Mouse (Mus musculus) liver, embryonic 13.5 days (tissue): ENCODE data around the gene Slc25a54. TPM values are rescaled to one million over a fixed set of nuclear protein-coding genes. Genes with fewer than 3 reads are reported as not detected.

Experiments used
- ATAC-seq: fragments of 200-750 bp; cut with Nextera tagmentation; 2 replicates; pipeline ENCODE4 v1.8.0; 2017; ENCODE audit warnings: low read depth, mild to moderate bottlenecking, moderate number of reproducible peaks, moderate library complexity
- DNase-seq: peaks from one replicate; pipeline ENCODE4 v3.0.0; 2022
- H3K27ac ChIP-seq: fragments of 300-500 bp; sonication (generic); 2 replicates; pipeline ENCODE4 v1.5.1; 2015; ENCODE audit warnings: moderate library complexity, mild to moderate bottlenecking, inconsistent platforms
- H3K27me3 ChIP-seq: fragments of 300-500 bp; sonication (generic); 2 replicates; pipeline ENCODE4 v1.6.1; 2015; ENCODE audit warnings: mild to moderate bottlenecking, inconsistent platforms
- H3K36me3 ChIP-seq: fragments of 300-500 bp; sonication (generic); 2 replicates; pipeline ENCODE4 v1.6.1; 2015; ENCODE audit warnings: mild to moderate bottlenecking, inconsistent platforms
- H3K4me1 ChIP-seq: fragments of 300-500 bp; sonication (generic); replicated peaks from 2 replicates; pipeline ENCODE4 v1.6.1; 2015; ENCODE audit warnings: inconsistent platforms
- H3K4me2 ChIP-seq: fragments of 300-500 bp; sonication (generic); 2 replicates; pipeline ENCODE4 v1.6.1; 2015; ENCODE audit warnings: inconsistent platforms, mild to moderate bottlenecking, moderate library complexity
- H3K4me3 ChIP-seq: fragments of 300-500 bp; sonication (generic); replicated peaks from 2 replicates; pipeline ENCODE4 v1.5.1; 2015; ENCODE audit warnings: mild to moderate bottlenecking, inconsistent platforms
- H3K9ac ChIP-seq: fragments of 300-500 bp; sonication (generic); 2 replicates; pipeline ENCODE4 v1.6.1; 2015; ENCODE audit warnings: mild to moderate bottlenecking, inconsistent platforms
- H3K9me3 ChIP-seq: fragments of 300-500 bp; sonication (generic); replicated peaks from 2 replicates; pipeline ENCODE4 v1.6.1; 2016; ENCODE audit warnings: inconsistent platforms
- WGBS: fragments of 180-500 bp; shearing (Covaris S2); methylation state at CpG from one replicate; pipeline ENCODE4 v1.1.7; 2015; ENCODE audit not compliant: insufficient replicate concordance; 5-methylcytosine and 5-hydroxymethylcytosine counted together
- polyA plus RNA-seq: library from polyadenylated mRNA; unstranded; fragments of >200 nt; fragmentation: Nextera tagmentation; extraction: Ambion mirVana; gene quantifications from 2 replicates; pipeline ENCODE4 v1.2.1, GENCODE M21; 2015

Gene Slc25a54
- not detected in 2 replicates for polyA plus RNA-seq

DNA sequence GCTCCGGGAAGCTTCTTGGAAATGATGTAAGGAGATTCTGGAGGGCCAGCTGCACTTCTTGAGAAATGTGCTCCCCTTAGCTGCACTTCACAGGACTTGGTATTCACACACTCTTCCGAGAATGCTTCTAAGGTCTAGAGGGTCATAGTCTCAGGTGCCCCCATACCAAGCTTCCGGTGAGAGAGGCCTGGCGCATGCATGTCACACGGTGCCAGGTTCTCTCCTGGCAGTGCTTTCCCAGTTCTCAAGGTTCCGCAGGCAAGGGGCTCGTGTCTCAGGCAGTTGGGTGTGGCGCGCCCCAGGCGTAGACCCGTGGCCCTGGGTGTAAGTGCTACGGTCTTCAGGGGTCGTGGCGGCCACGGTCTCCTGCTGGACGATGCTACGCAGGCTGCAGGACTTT is at the start of gene Slc25a54:
Gene Slc25a54, plus strand, starts transcription at position 301 of the 400 bp plus-strand sequence.
- H3K9me3 ChIP-seq = no peaks in the 10 kb centered on the region
- WGBS = 83% methylated on average over 17 of the region's 17 CpGs
- no peak within 1 kb of the TSS for H3K27ac ChIP-seq
- no peaks in the 10 kb centered on the region for H3K36me3 ChIP-seq
- no peak for DNase-seq
- H3K27me3 ChIP-seq = no peaks in the 10 kb centered on the region
- no peak within 1 kb of the TSS for H3K4me2 ChIP-seq
- H3K4me3 ChIP-seq = no peak within 1 kb of the TSS
- ATAC-seq = no peak
- no peaks in the 10 kb centered on the region for H3K4me1 ChIP-seq
- H3K9ac ChIP-seq = no peak within 1 kb of the TSS

DNA sequence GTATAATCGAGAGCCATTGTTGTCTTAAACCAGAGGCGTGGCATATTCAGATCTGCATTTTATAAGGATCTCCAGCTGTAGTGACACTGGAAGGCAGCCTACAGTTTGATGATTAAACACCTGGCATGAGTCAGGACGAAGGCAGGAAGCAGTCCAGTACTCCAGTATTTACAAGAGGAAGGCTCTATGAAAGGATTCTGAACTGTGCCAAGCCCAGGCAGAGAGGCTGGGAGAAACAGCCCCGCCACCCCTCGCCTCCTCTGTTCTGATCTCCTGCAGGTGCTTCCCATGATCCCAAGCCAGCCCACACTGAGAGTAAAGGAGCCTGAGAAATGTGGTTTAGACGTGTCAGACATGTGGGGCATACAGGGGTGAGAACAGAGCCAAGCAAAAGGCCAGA is 49.5 kb upstream of the Slc25a54 start:
- ATAC-seq (no peak), DNase-seq (no peak)
- Histone ChIP-seq H3K36me3 (no peaks in the 10 kb centered on the region), H3K27me3 (no peaks in the 10 kb centered on the region), H3K4me1 (peaks cover 39% of the 10 kb centered on the region), H3K4me2 (no peak overlapping the region), H3K27ac (no peak overlapping the region), H3K4me3 (no peak overlapping the region), H3K9ac (no peak overlapping the region), H3K9me3 (no peaks in the 10 kb centered on the region)
- WGBS = 54% methylated on average over 6 of the region's 6 CpGs

DNA sequence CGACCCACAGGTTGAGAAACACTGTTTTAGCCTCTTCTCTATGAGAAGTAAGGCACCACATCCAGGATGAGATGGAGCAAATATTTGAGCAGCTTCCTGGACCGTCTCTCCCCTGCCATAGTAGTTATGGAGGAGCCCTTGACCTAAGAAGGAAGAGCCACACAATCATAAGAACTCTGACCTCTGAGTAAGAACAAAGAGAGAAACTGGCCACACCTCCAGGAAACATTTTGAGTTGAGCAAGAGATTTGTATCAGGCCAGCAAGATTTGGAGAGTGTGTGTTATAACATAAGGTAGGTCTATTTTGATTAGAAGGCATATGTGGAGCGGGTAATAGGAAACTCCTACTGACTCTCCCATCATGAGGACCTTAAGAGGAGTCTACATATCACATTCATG is 48.6 kb upstream of the Slc25a54 start:
- Histone ChIP-seq H3K9ac (no peak overlapping the region), H3K27ac (no peak overlapping the region), H3K4me2 (no peak overlapping the region), H3K4me1 (peaks cover 32% of the 10 kb centered on the region), H3K4me3 (no peak overlapping the region), H3K9me3 (no peaks in the 10 kb centered on the region), H3K36me3 (no peaks in the 10 kb centered on the region), H3K27me3 (no peaks in the 10 kb centered on the region)
- ATAC-seq (no peak), DNase-seq (no peak)
- WGBS = 53% methylated on average over 3 of the region's 3 CpGs

GRCm38 (mm10) chr3:109032306-109032705 is 48.0 kb upstream of the Slc25a54 start:
- no peak overlapping the region for H3K27ac ChIP-seq

DNA sequence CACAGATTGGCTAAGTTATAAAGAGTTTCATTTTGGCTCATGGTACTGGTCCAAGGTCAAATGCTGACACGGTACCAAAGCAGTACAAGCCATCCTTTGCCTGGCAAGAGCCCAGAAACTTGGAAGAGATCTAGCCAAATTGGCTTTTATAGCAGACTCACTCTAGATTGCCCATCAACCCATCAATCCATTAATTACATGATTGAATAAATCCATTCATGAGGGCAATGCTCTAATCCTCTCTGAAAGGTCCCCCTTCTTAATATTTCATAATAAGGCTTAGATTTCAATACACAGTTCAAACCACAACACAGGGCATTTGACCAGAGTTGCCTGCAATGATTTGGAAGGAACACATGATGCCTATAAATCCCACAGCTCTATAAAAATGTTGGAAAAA is 45.9 kb upstream of the Slc25a54 start:
- Histone ChIP-seq H3K27me3 (no peaks in the 10 kb centered on the region), H3K27ac (no peak overlapping the region), H3K4me2 (no peak overlapping the region), H3K9me3 (no peaks in the 10 kb centered on the region), H3K4me1 (peaks cover 17% of the 10 kb centered on the region; the same call in 1 of the 2 replicates), H3K4me3 (no peak overlapping the region), H3K9ac (no peak overlapping the region), H3K36me3 (no peaks in the 10 kb centered on the region)
- ATAC-seq (no peak), DNase-seq (no peak)
- 65% methylated on average over 1 of the region's 1 CpGs for WGBS

More at GRCm38 (mm10) chr3:109032306-109032705, 48.0 kb upstream of the Slc25a54 start:
- Histone ChIP-seq H3K9ac (no peak overlapping the region), H3K4me3 (no peak overlapping the region), H3K36me3 (no peaks in the 10 kb centered on the region), H3K4me1 (peaks cover 25% of the 10 kb centered on the region), H3K27me3 (no peaks in the 10 kb centered on the region), H3K4me2 (no peak overlapping the region), H3K9me3 (no peaks in the 10 kb centered on the region)
- ATAC-seq (no peak), DNase-seq (no peak)
- WGBS = 45% methylated on average over 2 of the region's 2 CpGs

DNA sequence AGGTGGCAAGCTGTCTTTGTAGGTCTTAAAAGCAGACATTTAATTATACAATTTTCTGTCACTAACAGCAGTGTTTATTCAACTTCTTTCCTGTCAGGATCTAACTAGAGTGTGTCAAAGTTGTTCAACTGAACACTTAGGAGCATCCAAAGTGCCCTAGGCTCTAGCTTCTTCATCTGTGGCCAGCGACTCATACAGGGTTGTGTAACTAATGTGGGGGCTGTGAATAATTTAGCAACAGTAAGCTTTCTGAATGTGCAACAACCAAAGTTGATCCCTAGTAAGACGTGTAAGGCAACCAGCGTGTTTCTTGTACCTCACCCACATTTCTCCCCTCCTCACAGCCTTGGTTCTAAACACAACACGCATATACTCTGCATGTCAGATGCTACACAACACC is 39.4 kb upstream of the Slc25a54 start:
- Histone ChIP-seq H3K36me3 (no peaks in the 10 kb centered on the region), H3K4me1 (no peaks in the 10 kb centered on the region), H3K9ac (no peak overlapping the region), H3K9me3 (no peaks in the 10 kb centered on the region), H3K27ac (no peak overlapping the region), H3K4me3 (no peak overlapping the region), H3K27me3 (no peaks in the 10 kb centered on the region), H3K4me2 (no peak overlapping the region)
- WGBS = 70% methylated on average over 4 of the region's 4 CpGs
- DNase-seq (no peak), ATAC-seq (no peak)

DNA sequence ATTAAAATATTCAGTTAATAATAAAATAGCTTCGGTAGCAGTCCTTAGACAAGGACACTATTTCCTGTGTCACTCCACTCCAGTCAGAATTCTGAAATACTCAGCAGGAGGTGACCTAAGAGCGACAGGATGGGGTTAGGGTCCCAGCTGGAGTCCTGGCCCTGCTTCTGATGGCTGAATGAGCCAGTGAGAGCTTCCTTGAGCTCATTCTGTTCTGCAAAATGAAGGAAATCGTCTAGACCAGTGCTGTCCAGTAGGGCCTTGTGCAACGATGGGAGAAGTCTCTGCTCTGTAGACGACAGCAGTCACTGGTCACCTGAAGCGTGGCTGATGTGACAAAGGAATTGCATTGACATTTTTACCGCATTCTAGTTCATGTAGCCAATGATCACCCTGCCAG is 36.9 kb upstream of the Slc25a54 start:
- ATAC-seq (no peak), DNase-seq (no peak)
- no peak overlapping the region for H3K4me3 ChIP-seq
- H3K9ac ChIP-seq = no peak overlapping the region
- H3K9me3 ChIP-seq = no peaks in the 10 kb centered on the region
- no peak overlapping the region for H3K4me2 ChIP-seq
- WGBS = 59% methylated on average over 7 of the region's 7 CpGs
- no peak overlapping the region for H3K27ac ChIP-seq
- H3K36me3 ChIP-seq = no peaks in the 10 kb centered on the region
- no peaks in the 10 kb centered on the region for H3K4me1 ChIP-seq
- no peaks in the 10 kb centered on the region for H3K27me3 ChIP-seq

DNA sequence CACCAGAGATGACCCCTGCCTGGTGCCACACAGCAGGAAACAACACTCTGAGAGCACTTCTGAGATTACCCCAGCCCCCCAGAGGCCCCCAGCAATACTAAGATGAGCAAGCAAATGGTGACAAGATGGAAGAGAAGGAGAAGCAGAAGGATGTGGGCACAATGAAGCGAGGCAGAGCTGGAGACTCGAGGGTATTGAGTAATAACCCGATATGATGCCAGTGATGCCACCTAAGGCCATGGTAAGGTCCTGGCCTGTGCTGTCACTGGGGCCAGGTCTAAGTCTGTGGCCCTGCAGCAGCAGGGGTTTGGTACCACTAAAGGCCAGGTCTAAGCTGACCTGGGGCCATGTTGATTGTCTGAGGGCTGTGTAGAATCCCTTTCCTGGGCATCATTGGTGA is 33.8 kb upstream of the Slc25a54 start:
- DNase-seq = no peak
- ATAC-seq = no peak
- peaks cover 6% of the 10 kb centered on the region for H3K4me1 ChIP-seq
- H3K27ac ChIP-seq = no peak overlapping the region
- H3K4me3 ChIP-seq = no peak overlapping the region
- no peak overlapping the region for H3K4me2 ChIP-seq
- 63% methylated on average over 3 of the region's 3 CpGs for WGBS
- no peaks in the 10 kb centered on the region for H3K36me3 ChIP-seq
- no peaks in the 10 kb centered on the region for H3K9me3 ChIP-seq
- H3K27me3 ChIP-seq = no peaks in the 10 kb centered on the region
- no peak overlapping the region for H3K9ac ChIP-seq

DNA sequence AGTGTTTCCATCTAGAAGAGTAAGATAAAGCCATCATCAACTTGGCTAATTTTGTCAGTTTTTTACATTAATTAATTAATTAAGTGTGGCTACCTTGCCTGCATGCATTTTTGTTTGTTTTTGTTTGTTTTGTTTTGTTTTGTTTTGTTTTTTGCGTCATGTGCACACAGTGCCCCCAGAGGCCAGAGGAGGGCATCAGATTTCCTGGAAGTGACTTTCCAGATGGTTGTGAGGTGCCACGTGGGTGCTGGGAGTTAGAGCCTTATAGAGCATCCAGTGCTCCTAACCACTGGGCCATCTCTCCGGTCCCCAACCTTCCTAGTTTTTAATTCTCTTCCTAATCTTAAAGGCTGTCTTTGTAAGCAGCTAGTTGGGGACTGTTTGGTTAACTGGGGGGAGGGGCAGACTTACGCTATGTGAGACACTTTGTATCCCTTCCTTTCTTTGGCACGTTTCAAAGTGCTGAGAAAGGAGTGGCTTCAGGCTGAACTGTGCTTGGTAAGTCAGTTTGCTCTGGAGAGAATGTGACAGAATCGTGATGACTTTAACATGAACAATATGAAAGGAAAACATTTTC is 32.5 kb upstream of the Slc25a54 start:
- Histone ChIP-seq H3K36me3 (no peaks in the 10 kb centered on the region), H3K27ac (no peak overlapping the region), H3K27me3 (no peaks in the 10 kb centered on the region), H3K4me3 (no peak overlapping the region), H3K4me1 (peaks cover 11% of the 10 kb centered on the region), H3K4me2 (no peak overlapping the region), H3K9me3 (no peaks in the 10 kb centered on the region), H3K9ac (no peak overlapping the region)
- ATAC-seq (no peak), DNase-seq (no peak)
- 43% methylated on average over 6 of the region's 6 CpGs for WGBS

DNA sequence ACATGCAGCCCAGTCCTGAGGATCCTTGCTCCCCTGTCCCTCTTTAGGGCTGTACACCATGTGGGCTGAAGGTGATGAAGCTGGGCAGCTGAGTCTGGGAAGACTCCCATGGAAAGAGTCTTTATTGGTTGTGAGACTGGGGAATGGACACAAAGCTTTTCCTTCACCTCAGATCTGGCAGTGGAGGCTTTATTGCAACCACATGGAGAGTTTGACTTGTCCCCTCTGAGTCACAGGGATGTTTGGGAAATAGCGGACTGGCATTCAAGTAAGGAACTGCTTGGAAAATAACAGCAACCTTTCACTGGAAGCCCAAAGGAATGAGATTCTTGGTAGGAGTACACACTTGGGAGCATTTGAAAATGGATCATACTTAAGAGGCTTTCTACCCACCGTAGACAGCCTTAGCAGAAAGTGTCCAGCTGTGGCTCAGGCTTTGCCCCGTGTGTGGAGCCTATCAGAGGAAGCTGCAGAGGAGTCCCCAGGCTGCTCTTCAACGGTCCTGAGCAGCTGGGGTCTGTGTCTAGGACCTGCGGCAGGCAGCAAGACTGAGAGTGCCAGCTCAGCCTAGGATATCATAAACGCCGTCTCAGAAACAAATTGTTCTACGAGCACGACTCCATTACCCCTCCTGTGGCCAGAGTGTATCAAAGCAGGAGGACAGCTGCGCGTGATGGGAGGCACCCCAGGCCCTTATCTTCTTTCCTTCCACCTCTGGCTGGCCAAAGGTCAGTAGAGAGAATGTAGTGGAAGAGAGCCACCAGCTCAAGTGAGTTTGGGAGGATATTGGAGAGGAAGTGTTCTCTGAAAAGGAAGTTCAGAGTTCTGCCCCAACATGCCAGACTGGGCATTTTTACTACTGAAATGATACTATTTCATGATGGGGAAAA is 29.0 kb upstream of the Slc25a54 start:
- Histone ChIP-seq H3K4me1 (peaks cover 11% of the 10 kb centered on the region), H3K4me2 (0 out of 2 replicates have a peak overlapping the region, but pooled peaks have one; percentile 1)
- peak; percentile 39; the same call in 1 of the 2 replicates for ATAC-seq

DNA sequence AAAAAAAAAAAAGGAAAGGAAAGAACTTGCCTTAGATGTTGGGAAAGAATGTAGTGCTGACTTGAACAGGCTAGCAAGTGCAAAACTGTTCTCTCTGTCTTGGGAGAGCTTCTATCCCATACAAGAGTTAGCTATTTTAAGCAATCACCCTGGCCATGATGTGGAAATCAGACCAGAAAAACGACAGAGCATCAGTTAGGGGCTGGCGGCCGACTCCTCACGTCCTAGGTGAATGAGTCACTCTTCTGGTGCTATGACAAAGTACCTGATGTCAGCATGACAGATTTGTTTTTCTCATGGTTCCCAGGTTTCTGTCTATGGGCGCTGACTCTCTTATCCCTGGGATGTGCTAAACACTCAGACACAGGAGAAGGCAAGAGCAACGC is 28.3 kb upstream of the Slc25a54 start:
- Histone ChIP-seq H3K9me3 (no peaks in the 10 kb centered on the region), H3K27me3 (no peaks in the 10 kb centered on the region), H3K9ac (no peak overlapping the region), H3K4me1 (peaks cover 11% of the 10 kb centered on the region), H3K4me2 (no peak overlapping the region), H3K36me3 (no peaks in the 10 kb centered on the region), H3K4me3 (no peak overlapping the region), H3K27ac (no peak overlapping the region; the same call in 1 of the 2 replicates)
- DNase-seq (no peak), ATAC-seq (no peak)
- WGBS = 51% methylated on average over 6 of the region's 6 CpGs

More for the DNA sequence above, 29.0 kb upstream of the Slc25a54 start:
- DNase-seq = no peak
- Histone ChIP-seq H3K27ac (no peak overlapping the region), H3K4me3 (no peak overlapping the region), H3K27me3 (no peaks in the 10 kb centered on the region), H3K9me3 (no peaks in the 10 kb centered on the region), H3K36me3 (no peaks in the 10 kb centered on the region), H3K9ac (no peak overlapping the region; the same call in 1 of the 2 replicates)
- WGBS = 13% methylated on average over 11 of the region's 11 CpGs
